Mouse (Mus musculus) olfactory bulb, adult 2 months (tissue): ENCODE measurements at regions not wholly inside any gene's neighbourhood (a gene's known extent, or its start where the extent isn't known, plus 50 kb on each side); places are given as distances from the start of the nearest gene placed in this dataset.

Source experiments
- CTCF ChIP-seq: fragments of 200-500 bp; IDR thresholded peaks from 2 replicates; pipeline ENCODE4 v1.5.1; 2012; ENCODE audit warnings: low read depth, mild to moderate bottlenecking, low read length, moderate library complexity; ENCODE audit not compliant: insufficient read depth
- POLR2A ChIP-seq: fragments of 200-500 bp; IDR thresholded peaks from 2 replicates; pipeline ENCODE4 v1.6.1; 2012; ENCODE audit warnings: mild to moderate bottlenecking, low read depth, low read length, moderate library complexity; ENCODE audit not compliant: insufficient read depth

DNA sequence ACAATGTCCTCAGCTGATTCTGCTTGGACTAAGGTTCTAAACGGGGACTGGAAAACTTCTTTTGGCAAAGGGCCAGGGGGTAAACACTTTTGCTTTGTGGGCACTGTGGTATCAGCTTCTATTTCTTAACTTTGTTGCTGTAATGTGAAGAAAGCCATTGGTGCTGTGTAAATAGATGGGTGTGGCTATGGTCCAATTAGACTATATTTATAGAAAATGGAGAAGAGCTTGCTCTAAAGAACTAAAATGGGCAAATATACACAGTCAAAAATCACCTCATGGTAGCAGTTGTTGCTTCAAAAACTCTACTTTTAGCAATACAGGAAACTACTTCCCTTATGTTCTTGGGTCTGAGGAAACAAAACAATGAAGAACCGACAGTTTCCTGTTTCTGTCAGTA, 84.1 kb downstream of the Tnfaip3 start:
- TF ChIP-seq CTCF: no peak
- no peak for TF ChIP-seq POLR2A
